Mouse (Mus musculus) urinary bladder, adult 2 months (tissue): ENCODE measurements at regions not wholly inside any gene's neighbourhood (a gene's known extent, or its start where the extent isn't known, plus 50 kb on each side); places are given as distances from the start of the nearest gene placed in this dataset.

ENCODE experiments used
- DNase-seq: peaks from one replicate; pipeline ENCODE4 v3.0.0; 2022; ENCODE audit warnings: low spot score

- DNase-seq, result no peak
These were observed 211.3 kb downstream of the Ccdc91 start for GRCm38 (mm10) chr6:147686927-147687326.

GRCm38 (mm10) chr6:147698255-147698654, 222.6 kb downstream of the Ccdc91 start:
- no peak for DNase-seq

GRCm38 (mm10) chr6:147699449-147699848, 223.8 kb downstream of the Ccdc91 start:
- DNase-seq, result no peak

GRCm38 (mm10) chr6:147700629-147701028, 225.0 kb downstream of the Ccdc91 start:
- no peak for DNase-seq

GRCm38 (mm10) chr6:147701956-147702355, 226.3 kb downstream of the Ccdc91 start:
- no peak for DNase-seq

GRCm38 (mm10) chr6:147704297-147704696, 228.7 kb downstream of the Ccdc91 start:
- DNase-seq, result no peak

GRCm38 (mm10) chr6:147705936-147706335, 230.3 kb downstream of the Ccdc91 start:
- DNase-seq, result no peak

GRCm38 (mm10) chr6:147706741-147707140, 231.1 kb downstream of the Ccdc91 start:
- no peak for DNase-seq

- DNase-seq, result no peak
These were observed 242.6 kb downstream of the Ccdc91 start for GRCm38 (mm10) chr6:147718052-147718712.

- DNase-seq, result no peak
These were observed 243.3 kb downstream of the Ccdc91 start for GRCm38 (mm10) chr6:147718713-147719490.

- DNase-seq, result no peak
These were observed 243.9 kb downstream of the Ccdc91 start for GRCm38 (mm10) chr6:147719539-147719938.

GRCm38 (mm10) chr6:147723336-147723735, 247.7 kb downstream of the Ccdc91 start:
- DNase-seq, result no peak

GRCm38 (mm10) chr6:147726987-147727386, 251.4 kb downstream of the Ccdc91 start:
- no peak for DNase-seq

GRCm38 (mm10) chr6:147727644-147728533, 252.3 kb downstream of the Ccdc91 start:
- no peak for DNase-seq

- DNase-seq, result no peak
These were observed 254.1 kb downstream of the Ccdc91 start for GRCm38 (mm10) chr6:147729721-147730120.

GRCm38 (mm10) chr6:147738621-147739325, 263.1 kb downstream of the Ccdc91 start:
- no peak for DNase-seq

- no peak for DNase-seq
These were observed 265.8 kb downstream of the Ccdc91 start for GRCm38 (mm10) chr6:147741446-147741845.

GRCm38 (mm10) chr6:147744081-147744480, 268.5 kb downstream of the Ccdc91 start:
- no peak for DNase-seq

GRCm38 (mm10) chr6:147745690-147746089, 270.1 kb downstream of the Ccdc91 start:
- no peak for DNase-seq

GRCm38 (mm10) chr6:147747945-147748344, 272.3 kb downstream of the Ccdc91 start:
- DNase-seq, result no peak

GRCm38 (mm10) chr6:147752301-147752700, 276.7 kb downstream of the Ccdc91 start:
- no peak for DNase-seq

GRCm38 (mm10) chr6:147753828-147754227, 278.2 kb downstream of the Ccdc91 start:
- DNase-seq, result no peak
